9 mouse cellular contexts compared by ENCODE assay signal in genomic region chr6:108098171-108098845, GRCm38 (mm10). TPM values are rescaled to one million over a fixed set of nuclear protein-coding genes. Genes with fewer than 3 reads are reported as not detected.
DNase-seq lines count a peak whose midpoint lies in the region; ATAC-seq and TF ChIP-seq lines count a peak whose summit lies in the region.
"Had no signal": no experiment of that assay in that cellular context is flagged by ENCODE, and none has a peak within 500 bp of the region (broad histone marks: within the 10 kb centered on the region; RNA-seq: fewer than 3 reads in every experiment).

No protein-coding gene starts in this region.

- peak; percentile 67 for TF ChIP-seq CTCF in brain, embryonic 14.5 days (IDR thresholded peaks at IDR 0.05; ENCODE audit: borderline replicate concordance, extremely low read depth, insufficient read depth, insufficient read length)
- peak; percentile 90 for TF ChIP-seq CTCF in forebrain, postnatal 0 days (IDR thresholded peaks at IDR 0.05; ENCODE audit: low read depth)

- no peaks in the 10 kb centered on the region for H3K27me3 ChIP-seq in forebrain, postnatal 0 days (ENCODE audit: insufficient read depth, low read length)
- H3K27me3 ChIP-seq in lung, embryonic 16.5 days (ENCODE audit: control insufficient read depth, insufficient read depth, low read depth, low read length), result no peaks in the 10 kb centered on the region
- H3K27me3 ChIP-seq: embryonic facial prominence, embryonic 12.5 days had no signal

- H3K4me2 ChIP-seq in forebrain, postnatal 0 days (ENCODE audit: low read depth), result no peak overlapping the region
- H3K4me2 ChIP-seq in lung, embryonic 16.5 days (ENCODE audit: low read depth, low read length), result 0 out of 2 replicates have a peak overlapping the region, but pooled peaks have one; percentile 26
- H3K4me2 ChIP-seq: embryonic facial prominence, embryonic 12.5 days had no signal

- ATAC-seq in forebrain, postnatal 0 days, result peak; percentile 80
- peak; percentile 98 for ATAC-seq in hematopoietic stem cell, adult 5-6 weeks (replicated peaks in 1 of 2; ENCODE audit: insufficient read depth in 1 of 2, low FRiP score in 2 of 2, low TSS enrichment in 1 of 2, low read depth in 1 of 2, poor library complexity in 2 of 2, severe bottlenecking in 2 of 2)
- peak; percentile 70; the same call in 1 of the 2 replicates for ATAC-seq in lung, embryonic 16.5 days (ENCODE audit: low read depth)

- peak; percentile 40 to 56 for DNase-seq in CD8-positive naive resting alpha-beta T cell, adult 2 months (ENCODE audit: low read depth in 2 of 2, low spot score in 2 of 2)
- DNase-seq in brain, embryonic 14.5 days (ENCODE audit: low read depth), result peak; percentile 88
- DNase-seq in forebrain, postnatal 0 days, result peak; percentile 86
- DNase-seq in layer of hippocampus, adult 18-20 months (ENCODE audit: low spot score in 2 of 2), result peak; percentile 16 to 83
- peak; percentile 13 for DNase-seq in ovary, adult 18-20 months (ENCODE audit: low spot score)
- peak; percentile 11 to 31 for DNase-seq in thymus, adult 18-20 months

- H3K9ac ChIP-seq in forebrain, postnatal 0 days, result no peak overlapping the region
- 0 out of 2 replicates have a peak overlapping the region, but pooled peaks have one; percentile 2 for H3K9ac ChIP-seq in lung, embryonic 16.5 days (ENCODE audit: low read length)
- H3K9ac ChIP-seq: embryonic facial prominence, embryonic 12.5 days had no signal

- no peaks in the 10 kb centered on the region; the same call in 1 of the 2 replicates for H3K4me1 ChIP-seq in forebrain, postnatal 0 days (ENCODE audit: insufficient read depth)
- H3K4me1 ChIP-seq in lung, embryonic 16.5 days (replicated peaks; ENCODE audit: control insufficient read depth, insufficient read depth, low read length), result no peaks in the 10 kb centered on the region
- H3K4me1 ChIP-seq: embryonic facial prominence, embryonic 12.5 days had no signal

- WGBS in forebrain, postnatal 0 days, result 10% methylated on average over 9 of the region's 9 CpGs
- 19% methylated on average over 9 of the region's 9 CpGs for WGBS in lung, embryonic 16.5 days

- no peaks in the 10 kb centered on the region for H3K36me3 ChIP-seq in forebrain, postnatal 0 days (ENCODE audit: insufficient read depth)
- no peaks in the 10 kb centered on the region for H3K36me3 ChIP-seq in lung, embryonic 16.5 days (ENCODE audit: control insufficient read depth, insufficient read depth, low read length)
- H3K36me3 ChIP-seq: embryonic facial prominence, embryonic 12.5 days had no signal

- H3K4me3 ChIP-seq in forebrain, postnatal 0 days (ENCODE audit: low read depth, low read length), result no peak overlapping the region
- no peak overlapping the region for H3K4me3 ChIP-seq in lung, embryonic 16.5 days (ENCODE audit: low read length)
- H3K4me3 ChIP-seq: embryonic facial prominence, embryonic 12.5 days had no signal

- no peak overlapping the region for H3K27ac ChIP-seq in forebrain, postnatal 0 days (ENCODE audit: low read depth, low read length)
- no peak overlapping the region for H3K27ac ChIP-seq in lung, embryonic 16.5 days (ENCODE audit: low read length)
- H3K27ac ChIP-seq: embryonic facial prominence, embryonic 12.5 days had no signal

- no peak for TF ChIP-seq POLR2A in brain, embryonic 14.5 days (IDR thresholded peaks at IDR 0.05; ENCODE audit: borderline replicate concordance, extremely low read depth, insufficient read depth, insufficient read length, poor library complexity, severe bottlenecking)

- no peaks in the 10 kb centered on the region for H3K9me3 ChIP-seq in forebrain, postnatal 0 days (ENCODE audit: low read length)
- no peaks in the 10 kb centered on the region for H3K9me3 ChIP-seq in lung, embryonic 16.5 days (ENCODE audit: control insufficient read depth, low read length)
- H3K9me3 ChIP-seq: embryonic facial prominence, embryonic 12.5 days had no signal

RNA-seq across cellular contexts. Expression of gene Setmar, which starts 33.5 kb away (rescaled TPM):
- 5.9 and 7.3 TPM in 2 replicates for polyA plus RNA-seq in brain, embryonic 14.5 days (2012; rRNA removed)
- total RNA-seq in forebrain, postnatal 0 days (2014; rRNA removed), result 3.8 and 6.9 TPM in 2 replicates
- 2.4 and 3.3 TPM in 2 replicates for polyA plus RNA-seq in forebrain, postnatal 0 days (2015; fragmentation: Nextera tagmentation; extraction: Ambion mirVana)
- total RNA-seq in hematopoietic stem cell, adult 5-6 weeks (2017), result 3.7 and 5.1 TPM in 2 replicates
- 1 to 10 TPM; 8.6 to 8.7 TPM for total RNA-seq in layer of hippocampus, adult 18-20 months (2021)
- 8.1 TPM in 2 replicates for polyA plus RNA-seq in lung, embryonic 16.5 days (2015; fragmentation: Nextera tagmentation; extraction: Ambion mirVana)

Comparison
In these comparisons a context has a peak if more than half of its experiments do, and no peak if none do; other contexts are left out.
1. DNase-seq: peak in every context shown above with its lines; median percentile 88 in brain, embryonic 14.5 days; 86 in forebrain, postnatal 0 days; 50 in layer of hippocampus, adult 18-20 months; 48 in CD8-positive naive resting alpha-beta T cell, adult 2 months; 21 in thymus, adult 18-20 months; 13 in ovary, adult 18-20 months.